Comparison of ENCODE assay signal across 8 mouse cellular contexts in the genomic region with DNA sequence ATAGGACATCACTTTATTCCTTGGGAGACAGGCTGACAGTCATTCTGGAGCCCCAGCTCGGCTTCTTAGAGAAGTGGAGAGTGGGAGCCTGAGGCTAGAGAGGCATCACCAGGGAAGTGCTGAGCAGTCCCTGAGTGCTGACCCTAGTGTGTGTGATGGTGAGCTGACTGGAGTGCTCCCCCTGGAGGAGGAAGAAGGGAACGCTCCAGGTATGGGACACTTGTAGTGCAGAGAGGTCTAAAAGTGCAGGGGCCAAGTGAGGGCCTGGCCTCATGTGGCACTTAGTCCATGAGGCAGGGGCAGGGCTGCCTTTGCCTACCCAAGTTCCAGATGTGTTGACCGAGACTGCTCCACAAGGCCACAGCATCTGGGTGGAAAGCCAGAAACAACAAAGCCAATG. TPM values are rescaled to one million over a fixed set of nuclear protein-coding genes. Genes with fewer than 3 reads are reported as not detected.
DNase-seq lines count a peak whose midpoint lies in the region; TF ChIP-seq lines count a peak whose summit lies in the region.

No protein-coding gene starts in this region.

- peak; percentile 61 for TF ChIP-seq CTCF in cortical plate, adult 2 months (IDR thresholded peaks at IDR 0.05; ENCODE audit: extremely low read depth, insufficient read depth, low read length)

- H3K4me3 ChIP-seq in cortical plate, adult 2 months (ENCODE audit: insufficient read depth, low read length): no peak overlapping the region

- peak; percentile 63 to 80 for DNase-seq in adrenal gland, adult (ENCODE audit: inconsistent age in 2 of 2, low spot score in 1 of 2)
- DNase-seq in adrenal gland, postnatal 4 days (ENCODE audit: low spot score in 2 of 2): no peak
- peak; percentile 48 for DNase-seq in ovary, postnatal 36 days (ENCODE audit: low spot score)
- no peak for DNase-seq in ovary, adult 18-20 months (ENCODE audit: low spot score)
- peak; percentile 78 for DNase-seq in induced T-regulatory cell, adult 2 months (ENCODE audit: low read depth)
- peak; percentile 44 to 48 for DNase-seq in lung, adult 18-20 months
- DNase-seq in spleen, adult 12 weeks (ENCODE audit: low spot score): peak; percentile 36

- no peaks in the 10 kb centered on the region for H3K4me1 ChIP-seq in cortical plate, adult 2 months (ENCODE audit: control insufficient read depth, insufficient read depth, low read length)

- H3K27ac ChIP-seq in cortical plate, adult 2 months (ENCODE audit: insufficient read depth, low read length): no peak overlapping the region

- no peak for TF ChIP-seq POLR2A in cortical plate, adult 2 months (IDR thresholded peaks at IDR 0.05; ENCODE audit: extremely low read depth, insufficient read depth, low read length)

RNA-seq across cellular contexts. Expression of a gene that starts 39.0 kb away (rescaled TPM):
- 10 to 100 TPM; 10.3 to 12.9 TPM for total RNA-seq in adrenal gland, postnatal 4 days (2021)
- 1.5 and 2.1 TPM in 2 replicates for polyA plus RNA-seq in cortical plate, adult 2 months (2012; rRNA removed)

RNA-seq across cellular contexts. Expression of a gene that starts 58.6 kb away (rescaled TPM):
- 10 to 100 TPM; 22.1 to 22.3 TPM for total RNA-seq in adrenal gland, postnatal 4 days (2021)
- polyA plus RNA-seq in cortical plate, adult 2 months (2012; rRNA removed): 11.1 and 11.4 TPM in 2 replicates

Comparison
In these comparisons a context has a peak if more than half of its experiments do, and no peak if none do; other contexts are left out.
1. DNase-seq: peak in adrenal gland, adult (2 of 2), ovary, postnatal 36 days (single experiment), induced T-regulatory cell, adult 2 months (single experiment), lung, adult 18-20 months (2 of 2) and spleen, adult 12 weeks (single experiment); none in adrenal gland, postnatal 4 days (0 of 2) and ovary, adult 18-20 months (single experiment).